Mouse (Mus musculus): ENCODE data around the gene Sgce.
"Not testable (repeated sequence)": the region's sequence is repeated elsewhere in the genome, so short reads cannot be mapped to it uniquely, and the experiment has no call there.

The Sgce gene

DNA sequence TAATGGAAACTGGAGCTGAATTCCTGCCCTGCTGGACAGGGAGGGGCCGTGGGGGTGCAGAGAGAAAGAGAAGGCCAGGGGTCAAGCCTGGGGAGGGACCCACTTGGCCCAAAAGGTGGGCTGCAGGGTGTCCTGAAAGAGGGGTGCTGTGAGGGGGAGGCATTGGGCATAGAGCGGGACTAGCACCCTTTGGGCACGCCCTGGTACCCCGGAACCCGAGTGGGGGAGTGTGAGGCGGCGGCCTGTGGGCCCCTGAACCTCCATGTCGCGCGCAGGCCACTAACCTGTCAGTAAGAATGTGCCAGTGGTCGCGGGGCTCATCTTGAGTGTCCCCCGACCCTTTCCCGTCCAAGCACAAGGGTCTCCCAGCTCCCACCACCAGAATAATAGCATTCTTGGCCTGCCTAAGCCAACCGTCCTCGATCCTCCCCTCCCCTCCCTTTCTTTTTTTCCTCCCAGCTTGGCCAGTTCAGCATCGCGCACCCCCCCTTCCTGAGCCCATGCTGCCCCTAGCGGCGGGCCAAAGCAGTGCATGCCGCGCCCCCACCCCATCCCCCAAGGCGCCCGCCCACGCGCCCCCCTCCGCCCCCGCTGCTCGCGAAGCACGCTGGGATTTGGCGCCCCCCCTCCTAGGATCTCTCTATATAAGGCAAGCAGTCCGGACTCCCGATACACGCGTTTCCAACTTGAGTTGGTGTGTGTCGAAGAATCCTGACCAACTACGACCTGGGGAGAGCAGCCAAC, at the start of gene Sgce, which contains the start of gene Peg10:
Sgce (minus strand) TSS at position 512 of the 744 bp plus-strand sequence.
Peg10 (plus strand) TSS at position 611 of the 744 bp plus-strand sequence.
- DNase-seq = peak; percentile 72

DNA sequence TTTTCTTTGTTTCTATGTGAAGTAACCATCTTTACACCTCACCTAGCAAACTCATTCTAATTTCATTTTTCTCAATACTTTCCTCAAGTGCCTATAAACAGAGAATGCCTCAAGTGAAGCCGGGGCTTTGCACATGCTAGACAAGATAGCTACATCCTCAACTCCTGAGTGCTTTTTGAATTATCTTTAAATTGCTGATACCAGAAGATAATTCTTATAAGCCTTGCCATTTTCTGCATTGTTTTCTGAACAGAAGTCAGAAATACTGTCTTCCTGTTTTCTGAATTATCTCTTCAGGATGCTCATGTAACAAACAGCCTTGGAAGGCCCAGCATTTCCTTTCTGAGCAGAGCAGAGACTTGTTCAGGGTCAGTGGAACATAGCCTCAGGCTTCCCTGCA, 49.3 kb upstream of the Sgce start:
- no peak for DNase-seq

DNA sequence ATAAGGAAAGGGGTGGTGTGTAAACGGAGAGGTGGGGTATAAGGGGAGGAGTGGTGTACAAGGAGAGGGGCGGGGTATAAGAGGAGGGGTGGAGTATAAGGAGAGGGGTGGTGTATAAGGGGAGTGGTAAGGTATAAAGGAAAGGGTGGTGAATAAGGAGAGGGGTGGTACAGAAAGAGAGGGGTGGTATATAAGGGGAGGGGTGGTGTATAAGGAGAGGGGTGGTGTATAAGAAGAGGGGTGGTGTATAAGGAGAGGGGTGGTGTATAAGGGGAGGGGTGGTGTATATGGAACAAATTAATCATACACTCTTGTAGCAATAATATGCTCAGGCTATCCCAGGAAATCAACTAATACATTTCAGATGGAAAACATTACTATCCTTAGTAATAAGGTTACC, 15.2 kb upstream of the Sgce start:
- DNase-seq = no peak

DNA sequence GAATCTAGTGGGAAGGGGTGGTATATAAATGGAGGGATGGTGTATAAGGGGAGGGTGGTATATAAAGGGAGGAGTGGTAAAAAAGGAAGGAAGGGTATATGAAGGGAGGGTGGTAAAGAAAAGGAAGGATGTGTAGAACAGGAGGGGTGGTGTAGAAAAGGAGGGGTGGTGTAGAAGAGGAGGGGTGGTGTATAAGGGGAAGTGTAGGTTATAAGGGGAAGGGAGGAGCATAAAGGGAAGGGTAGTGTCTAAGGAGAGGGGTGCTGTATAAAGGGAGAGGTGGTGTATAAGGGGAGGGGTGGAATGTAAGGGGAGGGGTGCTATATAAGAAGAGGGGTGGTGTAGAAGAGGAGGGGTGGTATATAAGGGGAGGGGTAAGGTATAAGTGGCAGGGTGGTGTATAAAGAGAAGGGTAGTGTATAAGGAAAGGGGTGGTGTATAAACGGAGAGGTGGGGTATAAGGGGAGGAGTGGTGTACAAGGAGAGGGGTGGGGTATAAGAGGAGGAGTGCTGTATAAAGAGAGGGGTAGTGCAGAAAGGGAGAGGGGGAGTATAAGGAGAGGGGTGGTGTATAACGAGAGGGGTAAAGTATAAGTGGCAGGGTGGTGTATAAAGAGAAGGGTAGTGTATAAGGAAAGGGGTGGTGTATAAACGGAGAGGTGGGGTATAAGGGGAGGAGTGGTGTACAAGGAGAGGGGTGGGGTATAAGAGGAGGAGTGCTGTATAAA, 14.6 kb upstream of the Sgce start:
- DNase-seq = not testable (repeated sequence)

DNA sequence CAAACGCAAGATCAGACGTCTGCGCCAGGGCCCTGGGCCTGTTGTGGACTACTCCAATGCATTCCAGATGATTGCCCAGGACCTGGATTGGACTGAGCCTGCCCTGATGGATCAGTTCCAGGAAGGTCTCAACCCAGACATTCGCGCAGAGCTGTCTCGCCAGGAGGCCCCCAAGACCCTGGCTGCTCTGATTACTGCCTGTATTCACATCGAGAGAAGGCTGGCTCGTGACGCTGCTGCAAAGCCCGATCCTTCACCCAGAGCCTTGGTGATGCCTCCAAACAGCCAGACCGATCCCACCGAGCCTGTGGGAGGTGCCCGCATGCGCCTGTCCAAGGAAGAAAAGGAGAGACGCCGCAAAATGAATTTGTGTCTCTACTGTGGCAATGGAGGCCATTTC, 7.9 kb upstream of the Sgce start:
- no peak for DNase-seq

DNA sequence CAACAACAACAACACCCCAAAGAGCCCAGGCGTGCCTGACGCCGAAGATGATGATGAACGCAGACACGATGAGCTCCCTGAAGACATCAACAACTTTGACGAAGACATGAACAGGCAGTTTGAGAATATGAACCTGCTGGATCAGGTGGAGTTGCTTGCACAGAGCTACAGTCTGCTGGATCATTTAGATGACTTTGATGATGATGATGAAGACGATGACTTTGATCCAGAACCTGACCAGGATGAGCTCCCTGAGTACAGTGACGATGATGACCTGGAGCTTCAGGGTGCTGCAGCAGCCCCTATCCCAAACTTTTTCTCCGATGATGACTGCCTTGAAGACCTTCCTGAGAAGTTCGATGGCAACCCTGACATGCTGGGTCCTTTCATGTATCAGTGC, 7.3 kb upstream of the Sgce start:
- no peak for DNase-seq

DNA sequence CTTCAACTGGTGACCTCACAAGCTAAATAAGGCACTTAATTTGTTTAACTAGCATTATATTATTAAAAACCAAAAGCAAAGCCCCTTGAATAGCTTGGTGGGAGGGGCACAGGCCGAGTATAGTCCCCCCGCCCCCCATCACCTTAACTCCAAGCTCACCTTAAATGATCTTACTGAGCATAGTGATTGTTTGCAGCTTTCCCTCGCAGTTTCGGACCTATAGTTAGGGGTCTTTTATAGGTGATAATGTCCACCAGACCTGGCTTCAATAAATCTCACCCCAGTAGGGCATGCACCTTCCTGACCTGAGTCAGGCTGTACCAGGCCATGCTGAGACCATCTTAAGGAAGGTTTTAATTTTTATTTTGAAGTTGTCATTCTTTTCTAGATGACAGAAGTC, 4.3 kb upstream of the Sgce start:
- DNase-seq = no peak

DNA sequence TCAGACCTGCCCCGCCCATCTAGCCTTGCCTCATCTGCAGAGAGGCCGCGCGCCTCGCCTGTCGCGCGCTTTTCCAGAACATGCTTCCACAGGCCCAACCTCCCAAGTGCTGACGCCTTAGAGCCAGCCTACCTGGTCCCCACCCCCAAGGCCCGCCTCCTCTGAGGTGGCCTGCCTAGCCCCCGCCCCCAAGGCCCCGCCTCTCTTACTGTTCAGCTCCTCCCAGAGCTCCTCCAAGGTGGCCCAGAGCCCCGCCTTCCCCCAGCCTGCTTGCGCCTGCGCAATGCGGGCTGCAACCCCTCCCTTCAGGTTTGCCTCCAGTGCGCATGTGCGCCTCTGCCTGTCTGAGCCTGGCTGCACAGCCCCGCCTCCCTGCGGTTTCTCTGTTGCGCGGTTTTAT, 2.1 kb upstream of the Sgce start:
- peak; percentile 86 for DNase-seq

DNA sequence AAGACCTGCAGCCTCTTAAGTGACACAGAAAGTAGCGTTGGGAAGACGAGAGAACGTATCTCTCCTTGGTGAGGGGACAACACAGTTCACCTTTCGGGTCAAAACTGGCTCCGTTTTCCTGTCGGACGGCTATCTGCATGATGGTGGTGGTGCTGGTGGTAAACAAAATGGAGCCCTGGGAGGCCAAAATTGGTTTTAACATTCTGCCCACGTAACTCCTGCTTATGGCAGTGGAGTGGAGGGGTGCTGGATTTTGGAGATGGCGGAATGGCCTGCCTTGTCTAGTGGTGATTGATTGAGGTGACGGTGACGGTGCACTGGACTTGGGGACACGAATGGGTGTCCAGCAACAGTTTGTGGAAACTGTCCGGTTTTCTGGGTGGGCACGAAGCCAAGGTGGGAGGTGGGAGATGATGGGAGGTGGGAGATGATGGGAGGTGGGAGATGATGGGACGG, 1.5 kb upstream of the Sgce start:
- DNase-seq = no peak

DNA sequence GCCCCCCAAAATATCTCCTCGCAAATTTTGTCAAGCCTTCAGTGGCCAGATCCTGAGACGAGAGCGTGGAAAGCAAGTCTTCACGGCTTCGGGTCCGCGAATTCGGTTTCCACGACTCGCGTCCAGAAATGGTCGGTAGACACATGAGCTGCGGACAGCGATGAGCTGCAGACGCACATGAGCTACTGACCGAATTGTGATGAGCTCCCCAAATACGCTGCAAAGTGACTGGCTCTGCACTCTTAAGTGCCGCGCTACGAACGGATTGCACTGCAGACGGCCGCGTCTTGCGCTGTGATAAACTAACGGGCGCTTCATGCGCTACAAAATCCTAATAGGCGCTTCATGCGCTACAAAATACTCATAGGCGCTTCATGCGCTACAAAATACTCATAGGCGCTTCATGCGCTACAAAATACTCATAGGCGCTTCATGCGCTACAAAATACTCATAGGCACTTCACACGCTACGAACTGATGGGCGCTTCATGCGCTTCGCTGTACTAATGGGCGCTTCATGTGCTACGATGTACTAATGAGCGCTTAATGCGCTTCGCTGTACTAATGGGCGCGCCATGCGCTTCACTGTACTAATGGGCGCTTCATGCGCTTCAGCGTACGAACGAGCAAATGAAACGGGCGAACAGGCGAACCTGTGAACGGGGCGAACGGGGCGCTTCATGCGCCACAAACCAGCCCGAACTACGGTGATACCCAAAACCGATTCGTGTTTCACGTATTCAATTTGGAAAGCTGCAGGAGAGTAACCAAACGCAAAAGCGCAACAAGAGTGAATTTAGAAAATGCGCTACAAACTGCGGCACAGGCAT, 884 bp upstream of the Sgce start:
- no peak for DNase-seq

DNA sequence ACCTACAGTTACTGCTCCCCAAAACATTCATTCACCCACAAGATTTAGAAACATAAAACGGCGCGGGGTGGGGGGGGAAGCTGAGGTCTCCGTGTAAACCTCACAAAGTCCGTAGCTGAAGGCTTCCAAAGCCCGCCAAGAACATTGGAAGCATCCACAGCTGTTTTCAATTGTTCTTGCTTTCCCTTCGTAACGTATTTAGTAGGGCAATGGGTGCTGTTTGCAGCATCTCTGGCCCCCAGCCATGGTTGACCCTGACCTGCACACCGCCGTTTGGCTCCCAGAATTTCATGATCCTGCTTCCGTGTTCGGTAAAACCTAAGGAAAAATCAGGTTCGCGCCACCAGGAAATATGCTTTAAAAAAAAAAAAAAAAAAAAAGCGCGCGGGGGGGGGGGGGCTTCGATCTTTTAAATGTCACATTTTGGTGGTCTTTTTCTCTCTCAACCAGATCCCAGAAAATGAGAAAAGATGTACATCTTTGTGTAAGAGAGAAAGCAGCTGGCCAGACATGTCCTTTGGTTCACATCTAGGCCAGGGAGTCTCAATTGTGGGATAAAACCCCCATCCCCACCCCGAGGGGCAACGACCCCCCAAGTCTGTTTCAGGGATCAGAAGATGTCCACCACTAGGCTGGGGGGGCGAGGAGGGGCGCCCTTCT, 841 bp downstream of the Sgce start:
- no peak for DNase-seq

DNA sequence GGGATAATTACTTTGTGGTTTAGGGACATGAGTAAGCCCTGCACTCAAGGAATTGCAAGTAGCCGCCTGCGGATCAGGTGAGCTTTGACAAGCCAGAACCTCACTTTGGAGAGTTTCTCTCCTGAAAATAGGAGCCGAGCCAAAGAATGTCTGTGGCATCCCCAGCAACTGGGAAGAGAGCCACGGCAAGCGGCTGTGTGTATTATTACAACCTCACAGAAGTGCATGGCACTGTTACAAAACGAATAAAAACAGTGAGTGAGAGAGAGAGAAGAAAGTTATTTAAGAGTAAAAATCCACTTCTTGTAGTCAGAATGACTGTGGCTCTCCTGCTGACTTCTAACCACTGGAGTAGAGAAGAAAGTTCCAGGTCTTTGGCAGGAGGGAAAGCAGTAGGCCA, 6.5 kb downstream of the Sgce start:
- DNase-seq = no peak

DNA sequence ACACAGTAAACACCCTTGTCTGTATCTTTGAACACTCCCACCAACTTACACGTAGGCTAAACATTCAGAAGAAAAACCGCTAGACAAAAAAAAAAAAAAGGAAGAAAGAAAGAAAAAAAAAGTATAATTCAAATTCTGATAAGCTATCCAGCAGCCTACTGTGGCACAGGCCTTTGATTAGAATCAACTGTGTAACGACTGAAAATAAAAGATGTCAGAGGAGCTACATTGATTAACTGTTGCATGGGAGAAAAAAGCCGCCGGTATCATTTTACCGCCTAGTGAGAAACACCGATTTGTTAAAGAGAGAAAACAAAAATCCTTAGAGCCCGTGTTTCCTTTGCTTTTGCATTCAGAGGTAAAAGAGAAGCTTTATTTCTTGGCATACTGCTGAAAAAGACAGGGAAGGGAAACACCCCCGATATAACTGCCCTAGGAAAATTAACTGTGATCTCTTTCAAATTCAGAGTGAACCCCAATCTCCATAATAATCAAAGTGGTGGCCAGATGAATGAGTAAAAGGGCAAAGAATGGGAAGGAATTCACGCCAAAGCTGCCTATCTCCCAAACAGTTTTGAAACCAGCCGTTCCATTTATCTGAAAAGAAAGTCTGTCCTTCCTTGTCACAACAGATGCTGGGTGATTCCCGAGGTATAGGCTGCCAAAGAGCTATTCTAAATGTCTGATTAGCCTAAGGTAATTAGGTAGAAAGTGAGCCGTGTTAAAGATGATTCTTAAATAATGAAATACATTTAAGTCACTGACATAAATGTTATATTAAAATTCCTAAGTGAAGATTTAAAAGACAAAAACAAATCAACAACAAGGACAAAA, 7.3 kb downstream of the Sgce start:
- no peak for DNase-seq

DNA sequence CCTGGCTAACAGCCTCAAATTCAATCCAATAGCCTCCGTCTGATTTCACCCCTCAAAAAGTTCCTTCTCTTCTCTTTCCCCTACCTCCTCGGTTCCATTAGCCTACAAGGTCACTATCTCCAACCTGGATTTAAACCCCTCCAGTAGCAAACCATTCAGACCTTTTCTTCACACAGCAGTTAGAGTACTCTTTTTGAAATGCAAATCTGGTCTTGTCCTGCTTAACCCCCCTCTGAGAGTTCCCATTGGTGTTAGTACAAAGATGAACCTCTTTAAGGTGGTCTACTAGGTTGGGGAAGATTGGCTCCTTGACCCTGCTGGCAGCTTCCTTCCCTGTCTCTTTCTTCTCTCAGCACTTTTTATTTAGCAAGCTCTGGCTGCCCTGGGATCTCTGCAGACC, 8.3 kb downstream of the Sgce start:
- no peak for DNase-seq

DNA sequence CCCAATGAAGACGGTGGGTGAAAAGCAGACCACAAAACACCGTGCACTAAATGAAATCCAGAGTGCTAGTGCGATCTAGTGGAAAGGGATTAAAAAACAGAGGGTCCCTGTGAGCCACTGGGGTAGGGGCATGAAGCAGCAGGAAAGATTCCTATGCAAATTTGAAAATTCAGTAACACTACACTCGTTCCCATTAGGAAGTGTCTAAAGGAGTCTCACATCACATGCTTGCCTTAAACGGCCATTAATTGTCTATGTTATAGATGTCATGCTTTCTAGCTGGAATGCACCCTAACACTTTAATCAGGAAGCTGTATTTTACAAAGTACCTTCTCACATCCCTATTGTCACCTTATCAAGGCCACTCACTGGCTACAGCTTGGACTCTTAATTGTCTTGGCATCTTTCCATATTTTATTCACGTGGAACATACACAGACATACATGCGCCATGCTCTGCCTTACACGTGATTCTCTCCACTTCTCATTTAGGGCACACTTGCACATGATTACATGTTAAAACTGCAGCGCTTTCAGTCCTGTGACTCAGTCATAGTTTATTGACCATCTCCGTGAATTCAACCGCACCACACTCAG, 8.9 kb downstream of the Sgce start:
- no peak for DNase-seq

DNA sequence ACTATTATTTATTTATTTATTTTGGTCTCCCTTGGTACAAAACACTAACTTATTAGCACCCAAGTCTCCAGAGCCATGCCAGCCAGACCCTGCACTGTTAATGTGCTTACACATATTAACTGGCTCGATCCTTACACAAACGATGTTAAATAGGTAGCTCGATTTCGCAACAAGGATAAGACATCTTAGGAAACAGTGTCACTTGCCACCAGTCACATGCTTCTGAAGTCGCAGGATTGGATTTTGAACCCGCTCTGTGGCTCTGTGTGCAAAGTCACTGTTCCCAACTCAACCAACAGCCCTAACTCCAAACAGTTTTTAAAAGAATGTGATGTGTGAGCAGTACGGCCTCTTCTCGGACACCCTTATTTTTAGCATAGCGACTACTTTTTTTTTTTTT, 10.6 kb downstream of the Sgce start:
- no peak for DNase-seq

DNA sequence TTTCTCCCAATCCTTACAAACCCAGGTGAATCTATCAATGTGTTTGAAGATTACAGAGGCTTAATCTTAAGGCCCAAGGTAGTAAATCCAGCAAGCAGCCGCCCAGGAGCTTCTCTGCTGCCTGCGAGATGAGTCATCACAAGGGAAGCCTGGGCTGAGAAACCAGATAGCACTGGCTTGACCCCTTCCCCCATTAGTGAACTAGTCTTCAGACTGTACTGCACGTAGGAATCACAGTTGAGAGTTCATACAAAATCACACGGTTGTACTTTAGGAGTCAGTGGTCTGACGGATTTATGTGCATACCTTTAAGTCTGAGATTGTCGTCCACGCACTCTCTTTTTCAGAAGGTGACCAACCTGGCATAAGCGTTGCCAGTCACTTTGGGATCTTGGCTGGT, 13.8 kb downstream of the Sgce start:
- no peak for DNase-seq

DNA sequence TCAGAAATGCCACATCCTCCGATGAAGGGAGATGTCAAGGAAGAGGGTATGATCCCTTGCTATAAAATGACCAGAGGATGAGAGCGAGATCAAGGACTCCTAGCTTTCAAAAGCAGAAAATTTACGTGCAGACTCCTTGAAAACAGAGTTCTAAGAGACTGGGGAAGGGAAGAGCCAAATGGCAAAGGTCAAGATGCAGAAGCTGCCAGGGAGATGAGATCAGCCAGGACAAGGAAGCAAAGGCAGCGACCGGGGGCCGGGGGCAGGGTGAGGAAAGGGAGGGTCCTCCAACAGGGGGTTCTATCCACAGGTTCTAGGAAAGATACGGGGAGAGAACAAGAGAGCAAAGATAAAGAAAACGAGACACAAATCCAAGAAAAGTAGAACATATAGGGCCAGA, 15.3 kb downstream of the Sgce start:
- no peak for DNase-seq

DNA sequence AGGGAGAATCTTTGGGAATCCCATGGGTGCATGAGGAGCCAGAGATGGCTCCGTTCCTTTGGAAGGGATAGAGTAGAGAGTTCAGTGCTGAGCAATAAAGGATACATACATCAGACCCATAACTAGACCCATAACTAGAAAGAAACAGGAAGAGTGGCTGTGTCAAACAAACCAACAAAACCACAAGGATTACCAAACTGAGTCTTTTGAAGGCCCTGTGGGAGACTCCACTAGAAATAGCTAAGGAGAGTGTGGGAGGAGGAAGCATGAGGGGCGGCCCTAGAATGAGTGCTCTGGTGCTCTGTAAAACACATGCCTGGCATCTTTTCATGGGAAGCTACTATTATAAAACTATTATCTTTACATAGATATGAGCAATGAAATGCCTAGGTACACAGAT, 18.7 kb downstream of the Sgce start:
- DNase-seq = no peak

DNA sequence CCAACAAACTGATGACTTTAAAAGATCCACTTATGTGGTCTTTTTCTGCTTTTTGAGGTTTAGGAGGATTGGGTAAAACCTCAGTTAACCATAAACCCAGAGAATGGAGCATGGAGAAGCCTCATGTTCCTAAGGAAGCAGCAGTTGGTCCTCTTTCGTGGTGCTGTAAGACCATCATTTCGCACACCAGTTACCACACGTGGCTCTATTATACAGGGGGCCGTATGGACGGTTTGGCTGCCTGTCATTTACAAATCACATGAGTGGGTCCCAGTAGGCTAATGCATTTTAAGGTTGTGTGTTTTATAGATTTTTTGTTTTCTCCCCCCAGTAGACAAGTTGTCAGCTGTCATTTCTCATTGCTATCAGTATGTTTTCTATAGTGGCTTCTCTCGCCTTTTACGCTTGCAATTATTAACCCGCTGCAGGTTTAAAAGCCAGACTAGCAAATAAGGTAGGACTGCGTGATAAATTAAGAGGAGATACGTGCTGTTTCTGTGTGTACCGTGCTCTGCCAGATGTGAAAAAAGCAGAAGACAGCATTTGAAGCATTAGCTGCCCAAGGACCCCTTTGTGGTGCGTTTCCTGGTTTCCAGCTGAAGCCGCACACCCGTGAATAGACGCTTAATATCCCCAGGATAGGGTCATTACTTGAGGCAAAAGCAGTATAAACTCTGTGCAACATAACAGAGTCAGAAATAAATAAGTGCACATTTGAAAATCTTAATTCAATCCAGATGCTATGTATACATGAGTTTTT, 22.8 kb downstream of the Sgce start:
- DNase-seq = no peak

DNA sequence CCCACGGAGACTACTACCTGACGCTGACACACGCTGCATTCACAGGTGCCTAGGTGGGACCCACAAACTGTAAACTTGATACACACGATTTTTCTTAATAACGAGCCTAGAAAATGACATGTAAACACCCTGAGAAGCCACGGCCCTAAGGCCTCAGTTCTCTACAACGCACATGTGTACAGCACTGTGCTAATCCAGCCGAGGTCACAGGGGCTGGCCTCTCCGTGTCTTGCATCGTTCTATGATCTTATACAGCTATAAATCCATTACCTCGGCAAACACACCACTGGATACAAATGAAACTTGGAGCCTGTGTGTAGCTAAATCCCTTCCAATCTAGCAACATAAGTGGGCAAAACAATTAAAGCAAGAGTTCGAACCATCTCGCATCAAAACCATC, 24.3 kb downstream of the Sgce start:
- DNase-seq = no peak

All from thymus, postnatal 14 days (tissue).